Mouse (Mus musculus) lung, adult 18-20 months (tissue): ENCODE data around the gene Gadd45a.
A peak's percentile ranks its signal among the peaks of the same experiment; 100 is the strongest.

Experiments
- DNase-seq, 2 experiments: peaks; one replicate each; pipeline ENCODE4 v3.0.0; 2022; ENCODE audit warnings: mixed read lengths in 2 of 2

Gadd45a gene

DNA sequence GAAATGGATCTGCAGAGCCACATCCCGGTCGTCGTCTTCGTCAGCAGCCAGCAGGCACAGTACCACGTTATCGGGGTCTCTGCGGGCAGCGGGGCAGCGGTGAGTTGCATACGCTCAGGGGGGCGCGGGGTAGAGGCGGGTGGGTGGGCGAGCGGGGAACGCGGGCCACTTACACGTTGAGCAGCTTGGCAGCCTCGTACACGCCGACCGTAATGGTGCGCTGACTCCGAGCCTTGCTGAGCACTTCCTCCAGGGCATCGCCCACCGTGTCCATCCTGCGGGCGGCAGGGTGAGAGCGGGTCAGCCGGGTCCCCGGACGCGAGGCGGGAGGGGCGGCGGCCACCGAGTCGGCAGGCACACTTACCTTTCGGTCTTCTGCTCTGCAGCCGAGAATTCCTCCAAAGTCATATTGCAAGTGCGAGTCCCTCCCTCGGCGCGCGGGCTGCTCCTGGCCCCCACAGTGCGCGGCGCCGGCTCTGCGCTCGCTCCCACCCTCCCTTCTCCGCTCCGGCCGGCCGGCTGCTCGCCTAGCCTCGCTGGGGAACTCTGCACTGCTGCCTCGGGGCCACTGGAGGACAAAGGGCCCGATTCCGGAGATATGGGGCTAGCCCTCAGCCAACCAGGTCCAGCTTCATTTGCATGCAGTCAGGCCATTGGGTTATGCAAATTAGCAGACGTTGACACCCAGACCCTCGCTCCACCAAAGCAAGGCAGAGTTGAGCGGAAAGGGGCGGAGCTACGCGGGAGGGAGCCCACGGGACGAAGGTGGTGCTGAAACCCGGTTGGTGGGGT lies at the start of gene Gadd45a:
TSS of gene Gadd45a (minus strand) at position 621 of the 792 bp plus-strand sequence.
- peak; percentile 97 to 98 for DNase-seq

DNA sequence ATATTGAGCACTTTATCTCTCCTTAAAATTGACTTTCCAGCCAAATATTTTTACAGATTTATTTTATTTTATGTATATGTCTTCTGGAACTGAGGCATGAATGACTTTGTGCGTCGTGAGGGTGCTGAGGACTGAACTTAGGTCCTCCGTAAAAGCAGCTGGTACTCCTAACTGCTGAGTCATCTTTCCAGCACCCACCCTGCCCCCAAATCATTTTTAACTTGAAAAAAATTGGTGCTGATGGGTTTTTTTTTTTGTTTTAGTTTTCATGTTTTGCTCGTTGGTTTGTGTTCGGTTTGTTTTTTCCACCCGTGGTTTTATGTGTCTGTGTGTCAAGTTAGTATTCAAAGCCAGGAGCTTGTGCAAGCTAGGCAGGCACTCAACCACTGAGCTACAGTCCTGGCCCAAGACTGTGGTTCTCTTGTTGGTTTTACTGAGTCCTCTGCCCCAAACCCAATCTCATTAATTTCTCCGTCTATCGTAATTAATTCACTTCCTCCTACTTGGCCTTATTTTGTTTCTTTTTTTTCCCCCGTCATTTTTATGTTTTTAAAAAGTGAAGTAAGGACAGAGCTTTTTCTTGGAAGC lies 48.7 kb upstream of the Gadd45a start:
- no peak for DNase-seq

DNA sequence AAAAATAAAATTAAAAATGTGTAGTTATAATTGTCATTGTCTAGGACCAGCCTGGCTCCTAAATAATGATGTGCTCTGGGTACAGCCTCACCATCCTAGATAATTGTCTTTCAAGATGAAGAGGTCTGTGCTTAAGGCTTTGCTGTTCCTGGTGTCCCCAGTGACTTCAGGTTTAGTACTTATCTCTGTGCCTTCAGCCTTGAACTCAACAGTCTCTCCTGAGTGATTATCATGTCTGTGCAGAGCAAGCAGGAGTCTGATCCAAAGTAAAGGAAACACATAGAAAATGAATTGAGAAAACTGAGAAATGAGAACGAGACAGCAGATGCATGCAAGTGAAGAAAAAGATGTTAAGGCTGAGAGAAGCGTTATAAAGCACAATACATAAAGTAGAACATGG lies 47.2 kb upstream of the Gadd45a start:
- DNase-seq, result no peak

DNA sequence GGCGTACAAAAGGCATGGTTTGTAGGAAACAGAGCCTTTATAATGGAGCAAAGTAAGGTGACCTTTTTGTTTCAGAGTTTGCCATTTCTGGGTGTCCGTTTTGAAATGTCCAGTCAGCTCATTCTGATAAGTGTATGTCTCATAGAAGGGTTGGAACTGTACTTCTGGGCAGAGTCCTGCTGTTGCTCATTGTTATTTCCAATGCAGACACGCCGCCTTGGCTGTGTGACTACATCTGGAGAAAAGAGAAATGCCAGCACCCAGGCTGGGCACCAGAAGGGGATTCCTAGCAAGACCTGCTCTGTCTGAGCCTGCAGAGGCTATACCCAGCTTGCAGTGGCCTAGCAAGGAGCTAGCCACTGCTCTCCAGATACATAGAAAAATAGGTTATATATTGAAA lies 43.9 kb upstream of the Gadd45a start:
- no peak for DNase-seq

DNA sequence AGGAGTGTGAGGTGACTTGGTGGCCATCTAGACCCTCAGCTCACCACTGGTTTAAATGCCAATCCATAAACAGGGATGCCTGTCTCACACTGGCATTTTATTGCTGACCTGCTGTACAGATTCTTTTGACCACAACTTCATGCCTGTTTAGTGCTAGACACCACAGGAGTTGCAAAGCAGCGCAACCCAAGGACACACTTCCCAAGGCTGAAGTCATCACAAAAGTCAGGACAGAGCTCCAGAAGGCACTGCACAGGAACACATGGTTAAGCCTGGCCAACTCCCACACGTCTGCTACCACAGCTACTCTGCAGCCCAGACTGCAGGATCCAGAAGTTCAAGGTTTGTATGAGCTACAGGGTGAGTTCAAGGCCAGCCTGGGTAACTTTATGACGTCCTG lies 40.8 kb upstream of the Gadd45a start:
- DNase-seq, result no peak

DNA sequence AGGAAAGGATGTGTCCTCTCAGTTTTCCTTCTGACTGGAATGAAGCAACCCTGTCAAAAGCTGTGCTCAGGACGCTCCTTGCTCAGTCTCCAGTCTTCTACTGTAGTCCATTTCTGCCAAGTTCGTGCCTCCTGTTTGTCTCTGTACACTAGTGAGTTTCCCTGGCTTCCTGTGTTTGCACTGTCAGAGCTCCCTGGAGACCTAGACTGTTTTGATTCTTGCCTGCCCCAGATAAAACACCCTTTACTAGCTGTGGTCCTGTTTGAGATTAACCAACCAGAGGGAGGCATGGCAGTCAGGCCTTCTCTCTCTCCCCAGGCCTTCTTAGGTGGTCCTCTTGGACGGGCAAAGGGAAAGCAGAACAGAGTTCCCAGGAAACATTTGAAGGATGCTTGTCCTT lies 40.2 kb upstream of the Gadd45a start:
- peak in 1 of 2 experiments; percentile 24 for DNase-seq

DNA sequence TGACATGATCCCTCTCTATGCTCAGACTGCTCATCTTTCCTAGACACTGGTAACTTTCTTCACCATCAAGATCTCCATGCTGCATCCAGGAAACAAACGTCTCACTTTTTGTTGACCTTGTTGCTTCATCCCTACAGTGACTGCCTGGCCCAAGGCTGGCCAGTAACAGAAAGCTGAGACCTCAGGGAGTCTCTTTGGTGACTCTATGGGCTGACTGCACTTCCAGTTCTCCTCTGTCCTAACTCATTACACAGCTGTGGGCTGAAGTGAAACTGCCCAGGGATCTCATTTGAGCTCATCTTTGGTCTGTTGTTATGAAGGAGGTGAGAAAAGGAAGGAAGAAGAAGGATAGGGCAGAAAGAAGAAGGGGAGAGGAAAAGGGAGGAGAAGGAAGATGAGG lies 39.1 kb upstream of the Gadd45a start:
- DNase-seq, result no peak

DNA sequence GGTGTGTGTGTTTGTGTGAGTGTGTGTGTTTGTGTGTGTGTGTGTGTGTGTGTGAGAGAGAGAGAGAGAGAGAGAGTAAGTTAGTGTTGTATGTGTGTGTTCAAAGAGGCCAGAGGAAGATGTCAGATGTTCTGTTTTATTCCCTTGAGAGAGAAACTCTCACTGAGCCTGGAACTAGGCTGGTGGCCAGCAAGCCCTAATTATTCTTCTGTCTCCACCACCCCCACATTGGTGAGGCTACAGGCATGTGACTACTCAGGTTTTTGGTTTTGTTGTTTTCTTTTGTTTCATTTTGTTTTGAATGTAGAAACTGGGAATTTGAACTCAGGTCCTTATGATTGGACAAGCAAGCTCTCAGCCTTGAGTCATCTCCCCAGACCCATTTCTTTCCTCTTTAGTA lies 37.6 kb upstream of the Gadd45a start:
- no peak for DNase-seq

DNA sequence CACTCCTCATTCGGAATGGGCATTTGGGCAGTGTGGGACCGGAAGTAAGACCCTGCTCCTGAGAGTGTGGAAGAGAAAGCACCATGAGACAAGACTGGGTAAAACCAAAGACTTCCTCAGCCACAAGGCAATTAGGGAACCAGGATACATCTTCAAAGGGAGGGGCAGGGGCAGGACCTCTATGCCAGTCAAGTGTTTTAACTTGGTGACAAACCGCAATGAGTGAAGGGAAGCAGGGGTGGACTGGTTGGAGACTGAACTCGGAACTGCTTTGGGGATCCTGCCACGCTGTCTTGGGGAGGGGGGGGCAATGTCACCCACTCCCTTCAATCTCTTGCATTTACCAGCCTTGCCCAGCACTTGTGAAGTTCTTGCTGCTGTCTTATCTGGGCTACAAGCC lies 36.7 kb upstream of the Gadd45a start:
- DNase-seq, result no peak

DNA sequence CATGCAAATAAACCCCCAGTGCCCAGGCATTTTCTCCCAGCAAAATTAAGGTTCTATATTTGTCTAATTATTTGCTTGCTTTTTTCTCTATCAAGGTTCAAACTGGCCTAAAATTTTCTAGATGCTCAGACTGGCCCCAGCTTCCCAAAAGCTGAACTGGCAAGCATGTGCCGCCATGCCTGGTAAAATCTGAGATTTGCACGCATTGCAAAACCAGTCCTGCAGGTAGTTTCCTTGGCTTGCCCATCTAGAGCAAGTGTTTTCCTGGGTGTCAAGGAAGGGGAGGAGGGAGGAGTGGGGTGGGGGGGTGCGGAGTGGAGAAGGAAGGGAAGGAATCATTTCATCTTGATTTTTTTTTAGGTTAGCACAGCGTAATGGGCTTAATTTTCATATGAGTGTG lies 36.2 kb upstream of the Gadd45a start:
- DNase-seq, result peak in 1 of 2 experiments; percentile 50

DNA sequence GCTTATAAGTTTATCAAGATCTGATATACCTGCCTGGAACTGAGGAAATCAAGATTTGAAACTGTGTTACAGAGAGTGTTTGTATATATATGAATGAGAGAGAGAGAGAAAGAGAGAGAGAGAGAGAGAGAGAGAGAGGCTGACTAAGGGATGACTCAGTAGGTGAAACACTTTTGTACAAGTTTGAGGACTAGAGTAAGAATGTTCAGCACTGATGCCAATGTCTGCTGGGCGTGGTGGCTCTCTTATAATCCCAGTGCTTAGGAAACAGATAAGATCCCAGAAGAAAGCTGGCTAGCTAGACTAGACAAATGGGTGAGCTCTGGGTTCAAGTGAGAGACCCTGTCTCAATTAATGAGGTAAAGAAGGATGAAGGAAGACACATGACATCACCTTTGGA lies 34.4 kb upstream of the Gadd45a start:
- no peak for DNase-seq

DNA sequence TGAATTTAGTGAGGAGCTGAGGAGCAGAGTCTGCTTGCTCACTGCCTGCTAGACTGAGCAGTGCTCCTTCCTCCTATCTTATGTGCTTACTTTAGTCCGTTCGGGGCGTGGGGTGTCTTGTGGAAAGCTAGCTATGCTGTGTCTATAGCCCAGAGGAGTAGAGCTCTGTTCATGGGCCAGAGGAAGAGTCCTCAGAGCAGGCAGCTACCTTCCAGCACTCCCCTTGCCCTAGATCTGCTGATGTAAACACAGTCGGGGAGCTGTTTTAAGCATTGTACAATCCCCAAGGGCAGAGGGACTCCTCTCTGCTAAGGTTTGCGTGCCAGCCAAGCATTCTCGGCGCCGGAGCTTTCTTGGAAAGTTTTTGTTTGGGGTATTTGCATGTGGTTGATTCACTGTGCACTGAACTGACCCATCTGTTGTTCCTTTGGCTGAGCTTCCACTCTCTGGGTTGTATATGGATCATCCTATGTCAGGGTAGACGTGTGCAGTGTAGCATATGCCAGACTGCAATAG lies 32.6 kb upstream of the Gadd45a start:
- DNase-seq, result no peak

DNA sequence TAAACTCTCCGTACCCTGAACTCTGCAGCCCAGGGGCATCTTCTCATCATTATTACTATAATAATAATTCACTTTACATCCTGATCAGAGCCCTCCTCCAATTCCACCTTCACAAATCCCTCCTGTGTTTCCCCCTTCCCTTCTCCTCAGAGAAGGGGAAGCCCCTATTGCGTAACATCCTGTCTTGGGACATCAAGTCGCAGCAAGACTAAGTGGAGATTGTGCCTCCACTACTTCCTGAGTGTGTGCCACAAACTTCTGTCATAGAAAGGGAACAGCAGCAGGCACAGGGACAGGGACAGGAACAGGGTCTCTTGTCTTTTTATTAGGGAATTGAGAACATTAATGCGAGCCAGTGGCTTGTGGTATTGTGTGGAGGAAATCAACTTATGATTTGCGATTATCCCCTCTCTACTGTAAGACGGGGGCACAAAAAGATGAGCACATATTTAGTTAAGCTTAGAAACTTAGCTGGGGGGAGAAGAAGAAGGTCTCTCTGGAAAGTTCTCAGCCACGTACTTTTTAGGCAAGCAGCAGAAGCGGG lies 32.0 kb upstream of the Gadd45a start:
- peak; percentile 42 to 62 for DNase-seq

DNA sequence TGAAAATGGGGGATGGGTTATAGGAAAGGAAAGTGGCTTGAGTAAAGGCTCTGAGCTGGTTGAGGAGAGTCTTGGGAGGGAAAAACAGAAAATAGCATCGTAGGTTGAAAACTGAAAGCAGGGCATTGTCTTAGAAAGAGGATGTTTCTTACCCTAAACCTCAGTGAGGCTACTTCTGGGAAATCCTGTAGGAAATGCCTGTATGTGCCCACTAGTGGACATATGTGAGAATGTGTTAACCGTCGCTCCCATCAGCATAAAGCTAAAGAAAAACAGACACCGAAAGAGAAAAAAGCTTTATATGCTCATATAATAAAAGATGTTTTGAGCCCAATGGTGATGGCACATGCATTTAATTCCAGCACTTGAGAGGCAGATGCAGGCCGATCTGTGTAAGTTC lies 22.8 kb upstream of the Gadd45a start:
- no peak for DNase-seq

DNA sequence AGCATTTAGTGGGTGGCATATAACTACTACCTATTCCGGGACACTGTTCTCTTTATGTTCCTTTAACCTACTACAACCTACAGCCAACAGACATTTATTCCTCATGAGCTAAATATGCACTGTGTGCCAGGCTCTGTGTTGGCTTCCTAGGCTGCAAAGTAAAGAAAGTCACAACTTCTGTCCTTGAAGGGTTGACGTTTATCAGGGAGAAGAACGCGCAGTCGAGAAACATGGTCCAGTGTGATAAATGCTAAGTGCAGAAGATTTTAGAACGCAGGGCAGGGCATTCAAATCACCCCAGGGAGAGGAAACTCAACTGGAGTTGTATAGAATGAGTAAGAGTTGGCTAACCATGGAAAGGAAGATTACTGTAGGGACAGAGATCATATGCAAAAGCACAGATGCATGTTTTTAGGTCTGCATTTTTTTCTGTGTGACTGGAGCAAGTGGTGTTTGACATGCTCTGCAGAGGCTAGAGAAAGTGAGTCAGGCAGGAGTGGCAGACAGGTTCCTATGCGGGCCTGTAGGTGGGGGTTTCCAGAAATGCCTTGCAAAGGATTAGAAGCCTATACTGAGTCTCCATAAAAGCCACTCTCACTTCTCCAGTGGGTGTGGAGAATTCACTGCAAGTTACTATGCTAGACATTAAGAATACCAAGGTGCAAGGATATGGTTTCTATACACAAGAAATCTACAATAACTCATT lies 20.9 kb upstream of the Gadd45a start:
- no peak for DNase-seq

DNA sequence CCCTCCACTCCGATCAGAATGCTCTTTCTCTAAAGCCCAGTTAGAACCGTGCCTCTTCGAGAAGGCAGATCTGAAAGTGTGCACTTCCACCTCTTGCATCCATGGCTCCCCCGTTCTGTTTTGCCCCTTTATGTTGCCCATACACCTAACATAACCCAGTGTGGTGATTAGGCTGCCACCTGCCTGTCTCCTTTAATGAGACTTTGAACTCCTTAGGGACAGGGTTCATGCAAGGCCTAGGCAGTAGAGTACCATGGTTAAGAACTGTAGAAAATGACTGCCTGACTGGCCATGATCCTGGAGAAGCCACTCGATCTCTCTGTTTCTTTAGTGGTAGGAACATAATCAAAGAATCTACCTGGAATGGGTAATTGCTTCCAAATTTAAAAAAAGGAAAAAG lies 20.3 kb upstream of the Gadd45a start:
- no peak for DNase-seq

DNA sequence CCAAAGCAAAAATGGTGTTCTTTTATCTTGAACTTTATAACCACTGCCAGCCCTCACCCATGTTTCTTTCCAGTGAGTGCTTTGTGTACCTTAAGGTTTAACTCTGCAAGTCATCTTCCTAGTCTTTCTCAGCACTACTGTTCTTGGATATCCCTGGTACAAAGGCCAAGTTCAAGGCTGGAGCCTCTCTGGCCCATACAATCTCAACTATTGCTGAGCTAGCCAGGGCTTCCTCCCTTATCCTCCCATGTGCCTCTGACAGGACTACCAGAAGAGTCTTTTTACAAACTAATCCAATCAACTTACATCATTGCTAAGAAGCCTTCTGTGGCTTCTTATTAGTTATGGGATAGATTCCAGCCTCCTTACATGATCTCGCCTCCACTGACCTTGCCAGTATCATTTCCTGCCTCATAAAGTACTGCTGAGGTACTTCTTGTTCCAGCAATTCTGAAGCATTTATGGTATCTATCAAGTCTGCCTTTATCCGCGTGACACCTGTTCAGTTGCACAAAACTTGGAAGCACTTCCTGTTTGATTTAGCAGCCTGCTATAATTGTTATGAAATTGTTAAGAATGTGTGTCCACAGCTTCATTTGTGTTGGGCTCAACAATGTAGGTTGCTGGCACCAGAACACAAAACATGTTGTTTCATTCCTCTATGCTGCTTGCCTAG lies 19.8 kb upstream of the Gadd45a start:
- peak in 1 of 2 experiments; percentile 31 for DNase-seq

DNA sequence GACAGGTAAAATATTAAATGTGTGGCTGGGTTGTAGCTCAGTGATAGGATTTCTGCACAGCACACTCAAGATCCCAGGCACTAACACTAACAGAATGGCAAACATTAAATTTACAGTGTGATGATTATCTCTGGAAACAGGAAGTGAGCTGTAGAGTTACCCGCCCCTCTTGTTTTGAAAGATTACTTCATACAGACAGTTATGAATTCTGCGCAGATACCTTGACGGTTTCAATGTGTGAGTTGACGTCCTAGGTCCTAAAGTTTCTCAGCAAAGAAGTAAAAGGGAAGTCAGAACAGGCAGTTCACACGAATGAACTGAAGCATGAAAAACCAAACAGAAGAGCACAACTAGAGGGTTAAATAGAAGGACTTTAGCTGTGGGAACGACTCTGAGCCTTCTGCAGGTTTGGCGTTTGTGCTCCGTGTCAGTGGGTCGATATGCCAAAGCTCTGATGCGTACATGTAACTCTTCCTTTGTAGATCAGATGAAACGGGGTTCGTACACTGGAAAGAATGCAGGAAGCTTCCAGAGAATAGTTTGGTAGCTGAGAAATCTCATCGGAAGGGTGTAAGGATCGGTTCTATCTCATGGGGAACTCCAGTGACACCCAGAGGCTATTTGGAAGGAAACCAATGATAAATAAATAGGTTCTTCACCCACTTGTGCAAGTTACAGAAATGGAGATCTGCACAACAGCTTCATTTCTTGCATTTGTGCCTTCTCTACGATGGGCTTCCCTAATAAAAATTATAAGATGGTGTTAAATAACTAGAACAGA lies 19.0 kb upstream of the Gadd45a start:
- DNase-seq, result no peak

DNA sequence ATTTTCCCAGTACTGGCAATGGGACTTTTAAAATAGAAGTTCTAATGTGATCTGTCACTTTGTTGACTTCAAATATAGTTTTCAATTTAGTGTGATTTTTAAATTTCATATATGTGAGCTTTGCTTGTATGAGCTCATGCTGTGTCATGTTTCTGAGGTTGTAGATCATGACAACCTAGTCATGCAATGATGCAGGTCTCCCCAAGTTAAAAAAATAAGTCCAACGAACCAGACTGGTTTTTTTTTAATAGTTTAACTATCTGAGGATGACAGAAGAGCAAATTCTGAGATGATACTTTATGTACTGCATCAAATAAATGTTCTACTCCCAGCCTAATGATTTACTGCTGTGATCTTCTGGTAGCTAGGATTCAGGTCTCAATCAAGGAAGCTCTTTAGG lies 12.8 kb upstream of the Gadd45a start:
- DNase-seq, result no peak

DNA sequence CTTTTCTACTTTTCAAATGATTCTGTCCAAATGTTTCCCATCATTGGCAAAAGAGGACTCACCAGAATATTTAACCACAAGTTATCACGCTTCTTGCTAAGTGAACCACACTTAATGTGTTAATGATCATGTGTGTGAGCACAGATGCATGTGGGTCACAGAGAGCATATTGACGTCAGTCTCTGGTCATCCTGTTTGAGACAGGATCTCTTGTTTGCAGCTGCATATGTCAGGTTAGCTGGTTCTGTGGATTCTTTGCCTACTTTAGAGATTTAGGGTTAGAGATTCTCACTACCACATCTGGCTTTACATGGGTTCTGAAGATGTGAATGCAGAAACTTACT lies 12.4 kb upstream of the Gadd45a start:
- DNase-seq, result no peak

DNA sequence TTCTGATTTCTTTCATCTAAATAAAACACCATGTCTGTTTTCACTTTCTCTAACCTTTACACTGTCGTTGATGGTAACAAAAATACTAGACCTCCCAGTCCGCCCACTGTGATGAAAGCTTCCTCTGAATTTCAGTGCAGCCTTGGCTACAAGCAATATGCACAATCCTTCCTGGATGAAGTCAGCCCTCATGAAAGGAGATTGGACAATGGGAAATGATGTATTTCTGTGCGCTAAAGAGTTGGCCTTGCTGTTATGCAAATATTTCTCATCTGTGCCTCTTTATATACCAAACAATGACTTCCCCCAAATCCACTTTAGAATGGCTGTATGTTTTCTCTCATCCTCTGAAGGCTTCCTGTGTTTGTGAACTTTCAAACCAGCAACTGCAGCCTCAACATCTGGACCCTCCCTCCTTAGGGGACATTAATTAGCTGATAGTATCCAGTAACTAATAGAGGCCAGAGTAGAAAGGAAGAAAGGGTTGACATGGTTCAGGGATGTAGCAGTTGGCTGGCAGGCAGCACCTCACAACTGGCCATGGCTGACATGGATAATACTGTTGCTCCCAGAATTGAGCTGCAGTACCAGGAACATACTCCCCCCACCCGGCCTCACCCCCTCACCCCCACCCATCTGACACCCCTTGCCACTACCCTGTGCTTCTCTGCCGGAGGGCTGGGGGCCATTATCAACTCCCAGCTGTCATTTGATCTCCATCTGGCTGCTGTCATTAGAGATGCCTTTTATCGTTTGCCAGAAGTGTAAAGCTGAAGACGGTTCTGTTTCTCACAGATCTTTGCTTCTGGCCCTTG lies 11.8 kb upstream of the Gadd45a start:
- no peak for DNase-seq
